Mouse (Mus musculus) mouse embryonic stem cell (cell line): ENCODE data around the gene Plcb1.

Source experiments
- in situ Hi-C, 2 experiments: fragments of 300-500 bp; cut with MboI; formaldehyde crosslinking; loops; 1 replicate in 1 of 2; 3 replicates in 1 of 2; pipeline ENCODE4 v1.14.3; 2019 to 2020; ENCODE audit warnings: low sequenced_read_pairs in 2 of 2, low pct_unique_long_range_greater_than_20kb in 1 of 2, mixed read lengths in 1 of 2; ENCODE audit not compliant: unreplicated experiment in 1 of 2

Plcb1 gene

DNA sequence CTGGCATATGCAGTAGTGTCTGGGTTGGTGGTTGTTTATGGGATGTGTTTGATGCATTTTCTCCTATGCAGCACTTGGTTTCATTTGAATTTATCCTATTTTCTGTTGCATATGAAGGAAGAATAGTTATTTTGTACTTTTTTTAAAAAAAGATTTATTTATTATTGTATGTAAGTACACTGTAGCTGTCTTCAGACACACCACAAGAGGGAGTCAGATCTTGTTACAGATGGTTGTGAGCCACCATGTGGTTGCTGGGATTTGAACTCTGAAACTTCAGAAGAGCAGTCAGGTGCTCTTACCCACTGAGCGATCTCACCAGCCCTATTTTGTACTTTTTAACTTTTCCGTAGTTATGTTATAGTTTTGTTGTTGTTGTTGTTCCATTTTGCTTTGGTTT is 222.0 kb downstream of the Plcb1 start:
- in situ Hi-C loops, result loop anchor here in 1 of 2 experiments (25.0 kb wide), 1 partner anchor 221 kb away; the partner anchor contains the start of gene Plcb1

DNA sequence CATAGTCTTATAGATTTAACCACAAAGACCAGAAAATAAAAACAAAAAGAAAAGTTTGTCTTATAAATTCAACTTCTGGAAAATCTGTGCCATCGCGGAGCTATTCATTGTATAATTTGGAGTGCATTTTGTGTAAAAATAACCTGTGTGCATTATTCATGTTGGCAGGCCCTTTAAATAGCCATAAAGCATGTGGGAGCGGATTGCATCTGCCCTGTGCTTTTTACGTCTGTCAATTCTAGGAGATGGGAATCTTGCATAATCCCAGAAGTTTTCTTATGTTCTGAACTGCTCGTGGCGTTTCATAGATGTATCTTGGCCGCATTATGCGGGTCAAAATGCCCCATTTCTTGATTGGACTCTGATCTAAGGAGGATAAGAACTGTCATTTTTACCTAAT is 224.5 kb downstream of the Plcb1 start:
- in situ Hi-C loops, result loop anchor here in 1 of 2 experiments (10.0 to 25.0 kb wide), 2 partner anchors 223 to 314 kb away; partner anchors contain the start of gene Plcb1

DNA sequence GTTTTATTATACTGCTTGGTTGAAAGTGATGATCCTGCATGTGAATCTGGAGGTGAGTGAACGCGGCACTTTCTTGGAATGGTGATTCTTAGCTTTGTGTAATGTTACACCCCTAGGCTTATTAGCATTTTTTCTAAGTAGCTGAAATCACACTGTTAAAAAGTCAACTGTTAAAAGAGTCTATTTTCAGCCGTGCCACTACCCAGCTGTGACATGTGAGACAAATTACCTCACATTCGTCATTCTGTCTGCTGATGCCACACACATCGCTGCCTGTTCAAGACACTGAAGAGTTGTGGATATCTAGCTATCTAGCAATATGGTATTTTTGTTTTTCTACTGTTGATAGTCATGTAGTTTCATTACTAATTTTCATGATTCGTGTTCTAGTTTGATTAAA is 229.6 kb downstream of the Plcb1 start:
- in situ Hi-C loops, result loop anchor here in 1 of 2 experiments (10.0 to 25.0 kb wide), 2 partner anchors 228 to 309 kb away; partner anchors contain the start of gene Plcb1

DNA sequence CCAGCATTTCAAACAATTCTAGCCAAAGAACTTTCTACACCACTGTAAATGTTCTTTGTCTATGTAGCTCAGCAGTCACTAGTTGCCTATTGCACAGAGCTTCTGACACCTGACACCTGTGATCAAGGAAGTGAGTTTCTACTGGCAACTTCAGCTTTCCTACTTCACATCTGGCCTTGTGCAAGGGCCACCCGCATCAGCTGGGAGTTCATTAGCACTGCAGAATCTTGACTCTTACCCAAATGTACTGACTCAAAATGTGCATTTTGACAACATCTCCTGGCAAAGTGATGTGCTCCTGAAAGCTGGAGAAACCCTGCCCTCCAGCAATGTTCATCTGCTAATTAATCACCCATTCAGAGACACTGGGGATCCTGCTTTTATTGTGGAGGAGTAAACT is 232.4 kb downstream of the Plcb1 start:
- in situ Hi-C loops, result loop anchor here in 1 of 2 experiments (10.0 to 25.0 kb wide), 2 partner anchors 231 to 307 kb away; partner anchors contain the start of gene Plcb1

DNA sequence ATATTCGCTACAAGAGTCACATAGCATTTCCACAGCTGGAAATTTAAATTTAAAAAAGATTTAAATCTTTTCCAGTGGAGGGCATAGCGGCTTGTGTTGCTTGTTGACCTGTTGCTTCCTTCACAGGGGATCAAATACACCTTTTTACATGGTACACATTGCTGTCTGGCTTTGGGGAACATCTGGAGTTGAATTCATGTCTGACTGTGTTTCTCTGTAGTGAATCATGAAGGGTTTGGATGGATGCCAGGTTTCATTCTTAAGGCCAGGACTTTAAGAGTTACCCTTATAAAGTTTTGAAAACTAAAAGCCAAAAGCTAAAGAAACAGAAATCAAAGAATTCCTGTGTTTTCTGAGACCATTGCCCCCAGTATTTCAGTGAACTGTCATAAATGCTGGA is 232.8 kb downstream of the Plcb1 start:
- in situ Hi-C loops, result loop anchor here in 1 of 2 experiments (10.0 to 25.0 kb wide), 2 partner anchors 231 to 306 kb away; partner anchors contain the start of gene Plcb1

DNA sequence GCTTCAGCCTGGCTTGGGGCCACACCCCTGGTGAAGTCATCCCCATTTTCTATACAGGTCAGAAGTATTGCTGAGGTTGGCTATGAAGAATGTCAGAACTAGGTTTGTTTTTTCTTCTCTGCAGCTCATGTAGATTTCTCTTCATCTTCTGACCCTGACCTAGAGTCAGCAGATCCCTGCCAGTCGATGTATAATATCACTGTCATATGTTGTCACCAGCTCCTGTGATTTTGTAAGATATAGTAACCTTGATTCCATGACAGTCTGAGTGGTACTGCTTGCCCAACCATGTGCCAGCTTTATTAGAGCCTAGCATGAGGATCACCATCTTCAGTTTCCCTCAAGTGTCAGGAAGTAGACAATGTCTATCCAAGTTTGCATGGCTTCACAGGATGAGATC is 233.7 kb downstream of the Plcb1 start:
- in situ Hi-C loops, result loop anchor here in 1 of 2 experiments (10.0 to 25.0 kb wide), 2 partner anchors 232 to 305 kb away; partner anchors contain the start of gene Plcb1

DNA sequence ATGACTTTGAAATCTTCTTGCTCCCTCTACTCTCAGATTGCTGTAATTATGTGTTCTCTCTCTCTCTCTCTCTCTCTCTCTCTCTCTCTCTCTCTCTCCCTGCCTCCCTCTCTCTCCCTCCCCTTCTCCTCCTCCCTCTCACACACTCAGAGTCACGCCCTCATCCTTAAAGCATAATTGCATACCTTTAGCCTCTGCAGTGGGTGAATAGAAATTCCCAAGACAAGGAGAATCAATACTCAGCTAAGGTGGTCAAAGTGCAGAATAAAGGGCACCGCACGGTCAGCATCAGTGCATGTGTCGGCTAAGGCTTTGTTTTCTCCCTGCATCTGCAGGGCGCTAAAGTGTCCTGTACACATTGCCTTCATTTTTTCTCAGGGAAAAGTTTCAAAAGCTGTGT is 243.4 kb downstream of the Plcb1 start:
- in situ Hi-C loops, result no loop called here

DNA sequence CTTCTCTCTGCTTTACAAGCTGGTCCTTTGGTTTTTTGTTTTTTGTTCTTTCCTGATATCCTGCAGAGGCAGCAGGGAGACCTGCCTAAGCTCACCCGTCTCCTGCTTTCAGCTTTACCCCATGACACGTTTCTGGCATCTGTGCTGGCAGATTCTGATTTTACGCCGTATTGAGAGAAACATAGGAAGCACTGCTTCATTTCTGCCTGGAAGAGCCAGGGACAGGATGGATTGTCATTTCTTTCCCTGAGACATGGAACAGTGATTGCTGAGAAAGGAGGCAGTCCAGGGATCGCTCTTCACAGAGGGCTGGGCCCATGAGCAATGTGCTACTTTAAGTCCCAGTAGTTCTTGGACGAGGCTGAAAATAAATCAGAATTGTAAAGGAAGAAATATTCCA is 243.8 kb downstream of the Plcb1 start:
- in situ Hi-C loops, result no loop called here

DNA sequence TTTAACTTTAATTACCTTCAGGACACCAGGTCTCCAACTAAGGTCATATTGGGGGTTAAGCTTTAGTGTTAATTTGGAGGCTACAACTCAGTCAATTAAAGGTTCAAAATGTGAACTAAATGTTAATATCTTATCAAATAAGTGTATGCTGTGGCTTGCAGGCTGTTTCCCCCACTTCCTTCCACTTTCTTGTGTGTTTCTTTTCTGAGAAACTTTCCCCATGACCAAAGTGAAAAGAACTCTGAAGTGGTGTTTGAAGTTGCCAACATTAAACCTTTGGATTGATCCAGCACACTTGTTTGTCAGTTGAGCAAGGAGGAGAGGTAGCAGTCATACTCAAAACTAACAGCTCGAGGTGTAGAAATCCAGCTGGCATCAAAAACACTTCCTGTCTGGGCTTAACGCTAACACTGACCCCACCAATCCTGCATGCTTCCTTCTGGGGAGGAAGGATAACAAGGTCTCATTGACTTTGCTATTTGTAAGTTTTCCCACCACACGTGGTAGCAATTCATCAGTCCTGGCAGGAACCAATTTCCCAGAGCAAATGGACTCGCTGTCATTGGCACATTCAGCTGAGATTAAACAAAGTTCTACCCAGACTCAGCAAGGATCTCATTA is 249.9 kb downstream of the Plcb1 start:
- in situ Hi-C loops, result no loop called here

DNA sequence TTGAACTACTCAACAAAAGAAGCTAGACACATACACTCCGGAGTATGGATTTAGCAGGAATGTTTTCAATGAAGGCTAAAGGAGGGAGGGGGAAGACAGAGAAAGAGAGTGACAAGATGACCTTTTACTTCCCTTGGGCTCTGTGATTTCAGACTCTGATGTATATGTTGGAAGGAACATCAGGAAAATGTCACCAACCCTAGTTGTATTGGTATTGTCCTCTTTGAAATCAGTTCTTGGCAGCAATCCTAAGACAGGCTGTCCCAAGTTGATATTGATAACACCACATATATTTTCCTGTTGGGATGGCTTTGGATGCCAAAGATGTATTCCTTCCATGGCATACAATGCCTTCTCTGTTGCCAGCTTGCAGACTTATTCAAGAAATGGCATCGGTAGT is 262.9 kb downstream of the Plcb1 start:
- in situ Hi-C loops, result no loop called here

DNA sequence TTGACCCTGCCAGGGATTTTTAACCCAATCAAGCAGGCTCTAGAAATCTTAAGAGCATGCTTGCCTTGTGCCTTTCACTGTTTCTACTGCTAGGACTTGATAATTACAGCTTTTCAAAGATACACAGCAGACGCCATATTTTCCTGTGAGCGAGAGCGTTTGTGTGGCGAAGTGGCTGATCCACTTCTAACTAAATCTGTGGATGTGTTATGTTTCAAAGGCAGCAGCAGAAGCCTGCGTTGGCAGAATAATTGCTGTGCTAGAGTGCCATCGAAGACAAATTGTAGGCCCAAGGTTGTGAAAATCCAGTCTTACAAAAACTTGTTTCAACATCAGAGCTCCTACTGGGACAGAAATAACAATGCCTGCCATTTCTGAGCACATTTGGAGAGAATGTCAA is 263.4 kb downstream of the Plcb1 start:
- in situ Hi-C loops, result no loop called here

DNA sequence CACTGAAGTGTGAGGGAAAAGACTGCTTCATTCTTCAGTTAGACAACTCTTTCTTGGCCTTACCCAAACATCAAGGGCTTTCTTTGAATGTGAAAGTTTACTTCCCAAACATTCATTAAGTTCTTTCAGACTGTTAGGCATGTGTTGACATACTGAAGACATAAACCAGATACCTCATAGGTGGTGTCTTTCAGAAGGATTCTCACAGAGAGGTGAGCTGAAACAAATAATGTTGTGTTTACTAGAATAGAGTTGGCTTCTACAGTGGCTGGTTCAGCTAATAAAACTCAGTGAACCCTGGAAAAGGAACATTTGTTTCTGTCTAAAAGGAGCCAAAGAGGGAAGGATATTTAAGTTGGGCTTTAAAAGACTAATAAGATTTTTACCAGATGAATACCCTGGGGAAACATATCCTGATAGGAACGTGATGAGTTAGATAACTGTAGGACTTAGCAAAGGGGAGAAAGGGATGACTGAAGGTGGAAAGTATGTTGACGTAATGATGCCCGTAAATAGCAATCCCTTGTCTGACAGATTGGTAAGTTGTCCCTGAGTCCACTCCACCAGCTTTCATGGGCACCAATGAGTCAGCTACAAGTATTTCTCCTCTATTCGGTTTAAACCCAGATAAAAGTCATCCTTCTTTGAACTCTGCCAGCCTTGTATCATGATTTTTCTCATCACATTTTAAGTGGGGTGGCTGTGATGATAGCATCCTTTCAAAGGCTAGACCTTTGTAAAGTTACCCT is 265.8 kb downstream of the Plcb1 start:
- in situ Hi-C loops, result no loop called here

DNA sequence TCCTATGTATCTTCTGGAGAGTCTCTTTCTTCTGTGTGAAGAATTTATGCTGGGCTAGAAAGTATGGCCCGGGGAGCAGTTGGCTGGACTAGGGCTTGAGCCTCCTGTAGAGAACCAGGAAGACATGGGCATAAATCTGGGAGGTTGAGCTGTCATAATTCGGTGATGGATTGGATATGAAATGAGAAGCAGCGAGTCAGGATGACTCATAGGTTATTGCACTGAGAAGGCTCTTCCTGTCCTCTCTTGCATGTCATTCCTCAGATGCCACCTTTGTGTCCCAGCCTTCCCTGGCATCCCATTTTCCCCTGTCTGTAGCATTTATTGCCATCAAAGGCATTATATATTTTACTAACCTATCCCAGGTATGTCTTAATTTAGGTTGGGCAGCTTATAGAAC is 267.5 kb downstream of the Plcb1 start:
- in situ Hi-C loops, result no loop called here

DNA sequence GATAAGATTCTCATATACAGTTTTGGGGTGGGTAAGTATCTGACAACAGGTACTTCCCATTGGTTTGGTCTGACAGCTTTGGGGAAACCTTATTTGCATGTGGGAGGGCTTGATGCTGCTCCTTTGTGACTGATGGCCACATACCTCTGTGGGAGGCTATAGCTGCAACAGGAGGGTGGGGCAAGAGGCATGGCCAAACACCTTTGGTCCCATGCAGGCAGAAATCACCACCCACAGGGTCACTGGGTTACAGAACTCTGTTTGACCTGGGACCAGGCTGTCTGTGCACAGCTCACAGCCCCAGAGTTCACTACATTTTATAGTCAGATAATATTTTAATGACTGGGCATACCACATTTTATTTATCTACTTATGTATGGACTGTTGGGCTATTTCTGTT is 281.6 kb downstream of the Plcb1 start:
- in situ Hi-C loops, result no loop called here

DNA sequence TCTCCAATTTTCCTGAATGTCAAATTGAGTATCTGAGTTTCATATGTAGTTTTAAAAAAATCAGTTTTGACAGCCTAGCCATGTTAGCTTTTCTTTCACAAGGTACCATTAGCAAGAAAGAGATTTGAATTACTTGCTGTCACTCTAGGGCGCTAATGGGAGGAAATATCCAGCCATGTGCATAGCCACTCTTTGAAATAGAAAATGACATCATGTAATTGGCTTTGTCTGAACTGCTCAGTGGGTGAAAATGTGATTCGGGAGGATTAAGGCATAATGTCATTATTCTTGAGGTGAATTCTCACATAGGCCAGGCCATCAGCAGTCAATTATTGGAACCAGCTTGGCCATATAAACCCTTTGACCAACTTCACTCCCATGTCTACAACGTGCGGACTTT is 285.5 kb downstream of the Plcb1 start:
- in situ Hi-C loops, result no loop called here

DNA sequence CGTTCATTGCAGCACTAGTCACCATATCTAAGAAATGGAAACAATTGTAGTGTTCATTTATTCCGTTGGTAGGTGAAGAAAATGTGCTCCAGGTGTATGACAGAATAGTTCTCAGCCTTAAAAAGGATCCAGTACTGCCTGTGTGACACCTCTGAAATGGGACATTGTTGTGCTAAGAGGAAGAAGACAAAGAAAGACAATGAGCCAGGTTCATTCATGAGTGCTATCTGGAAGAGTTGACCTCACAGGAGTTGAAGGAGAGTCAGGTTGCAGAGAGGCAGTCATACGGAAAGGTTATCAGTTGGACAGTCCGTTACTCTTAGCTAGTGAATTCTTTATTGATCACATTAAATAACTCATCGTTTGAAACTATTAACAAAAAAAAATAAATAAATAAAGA is 286.6 kb downstream of the Plcb1 start:
- in situ Hi-C loops, result no loop called here

DNA sequence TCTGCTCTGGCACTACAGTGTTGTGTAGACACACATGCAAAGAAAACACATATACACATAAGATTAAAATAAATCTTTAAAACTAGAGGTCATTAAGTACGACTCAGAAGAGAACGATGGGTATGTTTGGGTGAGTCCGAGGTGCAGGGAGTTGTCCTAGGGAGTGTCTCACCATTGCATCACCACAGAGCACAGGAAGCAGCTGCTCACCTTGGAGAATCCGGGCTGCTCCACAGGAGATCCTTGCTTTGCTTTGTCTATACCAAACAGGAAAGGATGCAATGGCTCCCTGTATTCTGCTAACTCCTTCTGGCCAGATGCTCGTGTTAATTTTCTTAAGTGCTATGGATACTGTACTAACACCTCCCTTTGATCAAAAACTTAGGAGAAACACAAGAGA is 287.1 kb downstream of the Plcb1 start:
- in situ Hi-C loops, result no loop called here

DNA sequence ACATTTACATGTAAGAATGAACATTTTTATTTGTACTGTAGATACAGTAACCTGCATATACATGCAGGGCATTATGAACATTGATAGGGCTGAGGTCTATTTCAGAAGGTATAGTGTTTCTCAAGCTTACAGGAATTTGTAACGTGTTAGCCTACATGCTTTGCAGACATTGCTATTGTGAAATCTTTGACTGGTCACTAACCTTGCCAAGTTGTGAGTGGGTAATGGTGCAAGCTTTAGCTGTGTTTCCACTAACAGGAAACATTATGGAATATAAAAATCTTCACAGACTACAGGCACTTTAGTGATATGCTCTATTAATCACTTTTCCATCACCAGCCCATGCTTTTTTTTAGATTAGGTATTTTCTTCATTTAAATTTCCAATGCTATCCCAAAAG is 289.5 kb downstream of the Plcb1 start:
- in situ Hi-C loops, result no loop called here

DNA sequence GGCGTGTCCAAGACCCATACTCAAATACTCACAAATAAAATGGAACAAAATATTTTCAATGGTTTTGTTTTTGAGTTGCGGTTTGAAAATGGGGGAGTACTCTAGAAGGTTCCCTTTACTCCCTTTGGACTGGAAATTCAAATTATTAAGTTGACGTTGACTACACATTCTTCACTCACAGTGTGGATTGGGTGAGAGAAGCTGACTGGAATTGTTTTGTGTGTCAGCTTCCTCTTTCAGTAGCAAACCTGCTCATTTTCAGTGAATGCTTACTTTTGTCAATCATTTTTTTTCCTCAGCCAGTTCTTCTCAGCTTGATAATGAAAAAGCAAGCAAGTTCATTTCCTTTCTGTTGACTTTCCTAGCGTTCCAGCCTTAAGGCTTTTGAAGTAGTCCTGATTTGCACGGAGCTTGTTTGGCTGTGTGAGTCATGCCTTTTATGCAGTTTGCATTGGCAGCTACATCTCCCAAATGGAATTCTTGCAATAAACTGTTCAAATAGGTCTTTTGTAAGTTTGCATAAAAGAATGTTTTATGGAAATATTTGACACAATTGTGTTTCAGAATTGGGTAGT is 306.8 kb downstream of the Plcb1 start:
- in situ Hi-C loops, result no loop called here
